Mouse (Mus musculus): ENCODE measurements around the gene Babam2.

DNA sequence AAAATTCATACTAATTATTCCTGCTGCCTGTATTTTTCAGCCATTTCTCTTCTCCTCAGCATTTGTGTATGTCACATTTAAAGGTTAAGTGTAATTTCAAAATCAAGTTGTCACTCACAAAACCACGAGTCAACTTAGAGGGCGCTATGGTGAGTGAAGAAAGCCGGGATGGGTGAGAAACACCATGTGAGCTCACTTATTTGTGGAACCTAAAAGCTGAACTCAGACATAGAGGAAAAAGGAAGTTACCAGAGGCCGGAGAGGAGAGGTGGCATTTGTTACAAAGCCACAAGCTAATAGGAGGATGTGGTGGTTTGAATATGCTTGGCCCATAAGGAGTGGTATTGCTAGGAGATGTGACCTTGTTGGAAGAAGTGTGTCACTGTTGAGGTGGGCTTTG is 17.3 kb upstream of the Babam2 start:
- TF ChIP-seq POLR2A (IDR thresholded peaks at IDR 0.05; ENCODE audit: borderline replicate concordance, control insufficient read depth, low read depth, low read length) (no peak), CTCF (IDR thresholded peaks at IDR 0.05; ENCODE audit: control insufficient read depth, insufficient read depth, low read length) (no peak)

All from bone marrow, adult 2 months (tissue).